Mouse (Mus musculus) C2C12 (cell line): ENCODE results near the gene Pgc.

Experiments used
- CTCF ChIP-seq: IDR thresholded peaks from one replicate; pipeline ENCODE4 v1.5.1; 2011; ENCODE audit not compliant: control insufficient read depth, insufficient read depth, insufficient read length
- MAX ChIP-seq: IDR thresholded peaks from one replicate; pipeline ENCODE4 v1.6.1; 2011; ENCODE audit warnings: mild to moderate bottlenecking, control low read depth

DNA sequence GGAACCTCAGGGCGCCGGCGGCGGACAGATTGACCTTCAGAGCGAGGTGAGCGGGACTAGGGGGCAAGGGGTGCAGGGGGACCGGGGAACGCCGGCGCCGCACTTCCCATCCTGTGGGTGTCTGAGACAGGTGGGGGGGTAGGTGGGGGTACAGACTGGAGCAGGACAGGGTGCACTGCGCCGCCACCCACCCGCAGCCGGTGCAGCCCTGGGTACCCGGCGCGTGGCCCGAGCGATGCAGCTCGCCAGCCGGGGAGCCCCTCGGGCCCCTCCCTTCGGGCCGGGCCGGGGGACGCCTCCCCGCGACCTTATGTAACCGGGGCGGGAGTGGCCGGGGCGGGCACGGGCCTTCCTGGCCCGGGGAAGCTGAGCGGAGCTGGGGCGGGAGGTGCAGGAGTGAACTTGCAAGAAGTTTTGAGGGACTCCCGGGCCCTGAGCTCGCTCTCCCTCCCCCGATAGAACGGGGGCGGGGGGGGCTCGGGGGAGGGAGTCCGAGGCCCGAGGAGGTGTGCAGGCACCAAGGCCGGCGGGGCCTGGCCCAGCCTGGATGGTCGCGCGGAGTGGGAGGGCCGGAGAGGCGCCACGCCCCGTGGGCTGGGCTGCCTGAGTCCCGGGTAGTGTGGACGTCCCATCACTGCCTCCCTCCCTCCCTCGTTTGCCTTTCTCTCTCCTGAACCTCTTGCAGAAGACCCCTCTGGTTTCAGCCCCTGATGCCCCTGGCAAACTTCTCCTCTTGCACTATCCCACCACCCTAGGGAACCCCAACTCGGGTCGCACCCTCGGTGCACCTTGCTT is 10.8 kb downstream of the Pgc start:
- TF ChIP-seq CTCF (no peak), MAX (no peak)
